Mouse (Mus musculus) cerebellum, postnatal 25 days (tissue): Measurements from ENCODE around the gene Tmed6.
A peak's percentile ranks its signal among the peaks of the same experiment; 100 is the strongest.
"Not testable (repeated sequence)": the region's sequence is repeated elsewhere in the genome, so short reads cannot be mapped to it uniquely, and the experiment has no call there.

Experiments used
- DNase-seq, 2 experiments: peaks; one replicate each; pipeline ENCODE4 v3.0.0; 2021; ENCODE audit warnings: mixed read lengths in 2 of 2

The Tmed6 gene

DNA sequence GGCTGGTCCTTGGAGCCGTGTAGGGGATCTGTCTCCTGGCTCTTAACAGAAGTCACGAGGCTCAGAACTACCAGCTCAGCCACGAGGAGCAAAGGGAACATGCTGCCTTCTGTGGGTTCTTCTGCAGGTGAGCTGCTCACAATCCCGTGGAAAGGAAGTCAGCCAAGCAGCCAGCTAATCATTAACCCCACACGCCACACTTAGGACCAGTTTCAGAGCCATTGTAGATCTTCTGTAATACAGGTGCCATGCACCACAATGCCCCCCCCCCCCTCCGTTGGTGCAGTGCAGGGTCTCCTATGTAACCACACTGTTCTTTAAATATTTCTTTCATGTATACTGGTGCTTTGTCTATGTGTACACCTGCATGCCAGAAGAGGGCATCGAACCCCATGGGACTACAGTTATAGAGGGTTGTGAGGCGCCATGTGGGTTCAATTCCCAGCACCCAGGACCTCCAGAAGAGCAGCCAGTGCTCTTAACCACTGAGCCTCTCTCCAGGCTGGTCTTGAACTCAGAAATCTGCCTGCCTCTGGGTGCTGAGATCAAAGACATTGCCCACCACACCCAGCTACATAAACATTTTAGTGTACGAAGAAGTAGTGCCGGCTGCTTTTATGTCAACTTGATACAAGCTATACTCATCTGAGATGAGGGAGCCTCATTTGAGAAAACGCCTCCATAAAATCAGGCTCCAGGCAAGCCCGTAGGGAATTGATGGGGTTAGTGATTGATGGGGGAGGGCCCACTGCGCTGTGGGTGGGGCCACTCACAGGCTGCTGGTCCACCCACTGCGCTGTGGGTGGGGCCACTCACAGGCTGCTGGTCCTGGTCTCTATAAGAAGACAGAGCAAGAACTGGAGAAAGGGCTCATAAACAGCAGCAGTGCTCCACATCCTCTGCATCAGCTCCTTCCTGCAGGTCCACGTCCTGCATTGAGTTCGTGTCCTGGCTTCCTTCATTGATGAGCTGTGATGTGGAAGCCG lies at the start of gene Tmed6:
TSS of gene Tmed6 (minus strand) at position 134 of the 986 bp plus-strand sequence.
- DNase-seq, result no peak

DNA sequence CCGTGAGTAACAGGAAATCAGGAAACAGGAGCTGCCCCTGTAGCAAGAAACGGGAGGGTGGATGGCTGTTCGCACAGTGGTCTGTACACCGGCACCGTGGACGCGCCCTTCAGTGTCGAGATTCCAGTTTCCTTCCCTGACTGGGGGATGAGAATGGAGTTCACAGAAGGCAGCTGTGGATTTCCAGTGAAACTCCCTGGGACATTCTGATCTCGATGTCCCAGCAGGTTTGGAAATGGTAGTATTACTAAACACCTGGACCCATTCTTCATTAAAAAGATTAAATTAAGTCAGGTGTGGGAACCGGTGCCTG lies 49.5 kb upstream of the Tmed6 start:
- DNase-seq, result no peak

- no peak for DNase-seq
These were observed 48.9 kb upstream of the Tmed6 start for GRCm38 (mm10) chr8:107114150-107115007.

GRCm38 (mm10) chr8:107113209-107113608 lies 47.8 kb upstream of the Tmed6 start:
- DNase-seq, result no peak

GRCm38 (mm10) chr8:107111340-107112105 lies 46.1 kb upstream of the Tmed6 start:
- no peak for DNase-seq

DNA sequence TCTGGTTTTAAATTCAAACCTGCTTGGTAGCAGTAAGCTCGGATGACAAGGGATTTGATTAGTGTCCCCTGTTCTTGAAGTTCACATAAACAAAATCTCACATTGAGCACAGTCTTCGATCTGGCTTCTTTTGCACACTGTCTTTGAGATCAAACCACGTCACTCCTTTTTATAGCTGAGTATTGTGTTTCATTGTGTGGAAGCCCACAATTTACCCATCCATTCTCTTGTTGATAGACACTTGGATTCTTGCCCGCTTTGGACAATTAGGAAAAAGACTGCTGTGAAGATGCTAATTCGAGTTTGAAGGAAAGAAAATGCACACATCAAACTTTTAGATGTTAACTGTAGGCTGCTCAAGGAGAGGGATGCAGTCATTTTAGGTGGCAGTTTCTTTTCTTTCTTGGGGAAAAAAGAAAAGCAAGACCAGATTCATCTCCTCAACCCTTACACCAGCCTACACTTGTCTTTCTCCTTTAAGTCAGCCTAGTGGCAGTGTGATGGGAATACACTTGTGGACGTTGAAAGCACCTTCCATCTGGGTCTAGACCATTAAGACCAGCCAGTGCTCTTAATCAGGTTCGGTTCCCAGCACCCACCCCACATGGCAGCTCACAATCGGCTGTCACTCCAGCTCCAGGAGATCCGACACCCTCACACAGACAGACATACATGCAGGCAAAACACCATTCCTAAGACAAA lies 45.3 kb upstream of the Tmed6 start:
- DNase-seq, result no peak

DNA sequence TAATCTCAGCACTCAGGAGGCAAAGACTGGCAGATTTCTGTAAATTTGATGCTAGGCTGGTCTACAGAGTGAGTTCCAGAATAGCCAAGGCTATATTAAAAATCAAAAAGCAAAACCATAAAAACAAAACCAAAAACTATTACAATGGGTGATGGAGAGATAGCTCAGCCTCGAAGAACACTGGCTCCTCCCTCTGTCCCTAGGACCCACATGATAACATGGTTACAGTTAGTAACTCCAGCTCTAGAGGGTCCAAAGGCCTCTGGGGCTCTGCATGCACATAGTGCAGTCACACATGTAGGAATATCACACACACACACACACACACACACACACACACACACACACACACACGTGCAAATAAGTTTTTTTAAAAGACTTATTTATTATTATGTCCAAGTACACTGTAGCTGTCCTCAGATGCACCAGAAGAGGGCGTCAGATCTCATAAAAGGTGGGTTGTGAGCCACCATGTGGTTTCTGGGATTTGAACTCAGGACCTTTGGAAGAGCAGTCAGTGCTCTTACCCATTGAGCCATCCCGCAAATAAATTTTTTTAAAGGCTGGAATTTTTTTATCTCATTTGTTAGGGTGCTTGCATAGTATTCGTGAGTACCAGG lies 44.5 kb upstream of the Tmed6 start:
- no peak for DNase-seq

- DNase-seq, result no peak
These were observed 43.7 kb upstream of the Tmed6 start for GRCm38 (mm10) chr8:107108978-107109720.

GRCm38 (mm10) chr8:107108089-107108488 lies 42.6 kb upstream of the Tmed6 start:
- not testable (repeated sequence) for DNase-seq

- DNase-seq, result peak; percentile 71 to 84
These were observed 39.1 kb upstream of the Tmed6 start for GRCm38 (mm10) chr8:107104547-107104946.

- DNase-seq, result no peak
These were observed 35.2 kb upstream of the Tmed6 start for GRCm38 (mm10) chr8:107100635-107101034.

DNA sequence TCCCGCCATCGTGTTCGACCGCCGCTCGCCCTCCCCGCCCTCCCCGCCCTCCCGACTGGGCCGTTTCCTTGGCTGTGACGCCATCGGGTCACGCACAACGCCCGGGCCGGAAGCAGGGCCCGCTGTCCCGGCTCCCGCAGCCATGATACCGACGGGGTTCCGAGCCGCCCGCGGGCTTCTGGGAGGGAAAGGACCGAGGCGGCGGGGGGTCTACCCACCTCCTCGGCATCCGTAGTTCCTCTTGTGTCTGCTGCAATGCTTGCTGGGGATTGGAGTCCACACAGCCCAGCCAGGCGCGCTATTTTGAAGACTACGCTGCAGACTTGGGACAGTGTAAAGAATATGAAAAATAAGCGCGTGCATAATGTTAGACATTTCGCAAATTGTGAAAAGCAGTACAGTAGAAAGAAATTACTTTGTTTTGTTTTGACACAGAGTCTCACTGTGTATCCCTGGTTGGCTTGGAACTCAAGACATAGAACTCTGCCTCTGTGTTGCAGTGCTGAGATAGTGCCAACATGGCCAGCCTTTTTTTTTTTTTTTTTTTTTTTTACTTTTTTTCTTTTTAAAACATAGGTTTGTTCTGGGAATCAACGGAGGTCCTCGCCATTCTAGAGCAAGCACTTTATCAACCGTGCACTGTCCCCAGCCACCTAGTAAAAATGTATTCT lies 31.1 kb upstream of the Tmed6 start, which contains the start of gene Terf2:
TSS of gene Terf2 (minus strand) at position 182 of the 671 bp plus-strand sequence.
- peak; percentile 98 to 99 for DNase-seq

- DNase-seq, result no peak
These were observed 30.4 kb upstream of the Tmed6 start for GRCm38 (mm10) chr8:107095717-107096365.

DNA sequence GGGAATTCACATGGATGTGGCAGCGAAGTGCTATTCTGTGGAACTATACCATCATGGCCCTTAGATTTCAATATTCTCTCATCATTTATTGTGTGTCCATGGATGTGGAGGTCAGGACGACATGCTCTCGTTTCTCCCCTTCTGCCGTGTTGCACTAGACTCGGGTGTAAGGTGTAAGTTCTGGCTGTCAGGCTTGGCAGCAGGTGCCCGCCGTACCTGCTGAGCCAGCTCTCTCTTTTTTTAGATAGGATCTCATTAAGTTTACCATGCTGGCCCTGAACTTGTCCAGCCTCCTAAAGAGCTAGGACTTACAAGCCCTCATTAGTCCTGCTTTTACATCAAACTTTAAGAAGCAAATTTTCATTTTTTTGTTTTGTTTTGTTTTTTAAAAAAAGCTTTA lies 25.1 kb upstream of the Tmed6 start:
- no peak for DNase-seq

- DNase-seq, result no peak
These were observed 23.2 kb upstream of the Tmed6 start for GRCm38 (mm10) chr8:107088526-107089063.

DNA sequence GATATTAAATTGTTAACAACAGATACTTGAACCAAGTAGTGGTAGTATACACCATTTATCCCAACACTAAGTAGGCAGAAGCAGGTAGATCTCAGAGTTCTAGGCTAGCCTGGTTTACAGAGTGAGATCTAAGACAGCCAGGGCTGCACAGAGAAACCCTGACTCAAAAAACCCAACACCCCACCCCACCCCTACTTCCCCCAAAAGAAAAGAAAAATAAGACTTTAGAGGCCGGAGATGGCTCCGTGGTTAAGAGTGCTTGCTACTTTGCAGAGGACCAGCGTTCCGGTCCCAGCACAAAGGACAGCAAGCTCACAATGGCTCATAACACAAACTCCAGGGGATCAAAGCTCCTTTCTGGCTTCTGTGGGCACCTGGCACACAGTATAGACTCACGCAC lies 20.6 kb upstream of the Tmed6 start:
- DNase-seq, result no peak

DNA sequence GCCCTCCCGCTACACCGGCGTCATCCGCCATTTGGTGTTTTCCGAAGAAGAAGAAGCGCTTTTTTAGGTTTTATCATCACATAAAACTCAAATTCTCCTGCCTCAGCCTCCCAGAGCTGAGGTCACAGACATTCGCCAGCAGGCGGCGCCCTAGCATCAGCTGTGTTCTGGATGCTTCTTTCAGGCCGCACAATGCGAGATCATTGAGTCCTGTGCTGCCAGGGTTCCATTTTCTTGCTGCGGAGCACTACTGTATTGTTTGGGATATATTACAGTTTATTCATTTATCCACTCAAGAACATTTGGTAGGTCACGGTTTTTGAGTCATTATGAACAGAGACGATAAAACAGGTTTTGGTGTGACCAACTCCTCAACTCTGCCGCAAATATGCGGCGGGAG lies 19.9 kb upstream of the Tmed6 start:
- DNase-seq, result peak in 1 of 2 experiments; percentile 23

GRCm38 (mm10) chr8:107076239-107076888 lies 10.9 kb upstream of the Tmed6 start:
- no peak for DNase-seq

GRCm38 (mm10) chr8:107074128-107074527 lies 8.7 kb upstream of the Tmed6 start:
- no peak for DNase-seq
